Mouse (Mus musculus) intestine, postnatal 0 days (tissue): ENCODE measurements around the gene Pik3ip1. TPM values are rescaled to one million over a fixed set of nuclear protein-coding genes. Genes with fewer than 3 reads are reported as not detected.

ENCODE experiments used
- ATAC-seq: fragments of 200-750 bp; cut with Nextera tagmentation; 2 replicates; pipeline ENCODE4 v1.8.0; 2017; ENCODE audit warnings: mild to moderate bottlenecking, moderate TSS enrichment, moderate library complexity
- H3K27ac ChIP-seq: fragments of 300-500 bp; sonication (generic); 2 replicates; pipeline ENCODE4 v1.5.1; 2014; ENCODE audit warnings: mild to moderate bottlenecking, low read depth, low read length, moderate library complexity
- H3K27me3 ChIP-seq: fragments of 300-500 bp; sonication (generic); replicated peaks from 2 replicates; pipeline ENCODE4 v1.6.1; 2014; ENCODE audit warnings: low read length, mixed read lengths; ENCODE audit not compliant: control insufficient read depth, insufficient read depth
- H3K36me3 ChIP-seq: fragments of 300-500 bp; sonication (generic); 2 replicates; pipeline ENCODE4 v1.6.1; 2014; ENCODE audit warnings: mild to moderate bottlenecking, moderate library complexity; ENCODE audit not compliant: control insufficient read depth, insufficient read depth
- H3K4me1 ChIP-seq: fragments of 300-500 bp; sonication (generic); replicated peaks from 2 replicates; pipeline ENCODE4 v1.6.1; 2014; ENCODE audit warnings: antibody characterized with exemption, low read length, mixed read lengths; ENCODE audit not compliant: control insufficient read depth, insufficient read depth
- H3K4me2 ChIP-seq: fragments of 300-500 bp; sonication (generic); replicated peaks from 2 replicates; pipeline ENCODE4 v1.6.1; 2014; ENCODE audit warnings: low read depth, mild to moderate bottlenecking, moderate library complexity
- H3K4me3 ChIP-seq: fragments of 300-500 bp; sonication (generic); 2 replicates; pipeline ENCODE4 v1.5.1; 2014; ENCODE audit warnings: low read depth, low read length
- H3K9ac ChIP-seq: fragments of 300-500 bp; sonication (generic); 2 replicates; pipeline ENCODE4 v1.6.1; 2014; ENCODE audit warnings: mild to moderate bottlenecking, low read depth, low read length
- H3K9me3 ChIP-seq: fragments of 300-500 bp; sonication (generic); 2 replicates; pipeline ENCODE4 v1.6.1; 2016; ENCODE audit warnings: mixed run types; ENCODE audit not compliant: control insufficient read depth
- CTCF ChIP-seq: sonication (generic); IDR thresholded peaks from 2 replicates; pipeline ENCODE4 v1.5.1; 2016; ENCODE audit warnings: low read depth, mild to moderate bottlenecking, control low read depth, antibody characterized with exemption, moderate library complexity
- WGBS: fragments of 180-500 bp; shearing (Covaris S2); extraction: QIAGEN DNeasy Blood & Tissue Kit; methylation state at CpG from one replicate; pipeline ENCODE4 v1.1.7; 2014; 5-methylcytosine and 5-hydroxymethylcytosine counted together
- polyA plus RNA-seq: library from polyadenylated mRNA; unstranded; fragments of >200 nt; fragmentation: Nextera tagmentation; extraction: Ambion mirVana; gene quantifications from 2 replicates; pipeline ENCODE4 v1.2.1, GENCODE M21; 2015

Gene Pik3ip1
- polyA plus RNA-seq, 1 experiment from 2014 or later: 6.5 TPM

- Histone ChIP-seq H3K27me3 (no peaks in the 10 kb centered on the region), H3K4me1 (no peaks in the 10 kb centered on the region; the same call in 1 of the 2 replicates), H3K4me3 (no peak overlapping the region), H3K9ac (no peak overlapping the region), H3K36me3 (no peaks in the 10 kb centered on the region), H3K4me2 (no peak overlapping the region), H3K27ac (no peak overlapping the region), H3K9me3 (no peaks in the 10 kb centered on the region)
- TF ChIP-seq CTCF: no peak
- 72% methylated on average over 11 of the region's 11 CpGs for WGBS
- ATAC-seq: no peak
These were observed 1.1 kb upstream of the Pik3ip1 start for GRCm38 (mm10) chr11:3328806-3329775.

- 4% methylated on average over 9 of the region's 9 CpGs for WGBS
- Histone ChIP-seq H3K27ac (0 out of 2 replicates have a peak overlapping the region, but pooled peaks have one; percentile 30), H3K4me1 (no peaks in the 10 kb centered on the region; the same call in 1 of the 2 replicates), H3K27me3 (no peaks in the 10 kb centered on the region), H3K9ac (peak overlapping the region; percentile 26), H3K4me3 (peak overlapping the region; percentile 42), H3K36me3 (no peaks in the 10 kb centered on the region), H3K4me2 (peak overlapping the region; percentile 82), H3K9me3 (no peaks in the 10 kb centered on the region)
- no peak for ATAC-seq
- peak; percentile 63 for TF ChIP-seq CTCF
These were observed 365 bp downstream of the Pik3ip1 start for GRCm38 (mm10) chr11:3330566-3330965.

DNA sequence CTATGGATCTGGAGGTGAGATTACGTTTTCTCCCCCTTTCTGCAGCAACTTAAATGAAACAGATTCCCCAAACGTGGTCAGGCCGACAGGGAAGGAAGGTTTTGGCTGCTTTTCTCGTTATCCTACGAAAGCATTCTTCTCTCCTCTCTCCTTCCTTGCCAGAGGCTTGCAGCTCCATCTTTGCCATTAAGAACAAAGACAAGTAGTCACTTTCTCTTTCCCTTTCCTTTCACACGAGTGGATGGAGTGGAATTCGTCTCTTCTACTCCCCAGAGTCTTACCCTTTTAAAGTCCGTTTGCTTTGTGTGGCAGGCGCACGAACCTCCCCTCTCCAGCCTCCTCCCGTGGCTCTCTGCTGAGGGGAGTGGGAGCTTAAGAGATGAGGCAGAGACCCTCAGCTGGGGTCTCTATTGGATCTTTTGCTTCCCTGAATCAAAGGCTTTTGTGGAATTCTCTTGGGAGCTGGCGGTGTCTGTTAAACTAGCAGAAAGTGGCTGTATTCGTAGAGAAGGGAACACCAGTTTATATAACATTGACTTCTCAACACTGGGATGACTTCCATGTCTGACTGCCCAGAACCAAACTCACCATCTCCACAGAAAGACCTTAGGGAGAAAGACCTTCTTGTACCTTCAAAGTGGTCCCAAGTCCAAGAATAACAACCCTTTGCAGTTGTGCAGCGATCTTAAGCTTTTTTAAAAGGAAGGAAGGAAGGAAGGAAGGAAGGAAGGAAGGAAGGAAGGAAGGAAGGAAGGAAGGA is 970 bp downstream of the Pik3ip1 start:
- H3K27ac ChIP-seq: peak overlapping the region; percentile 30; the same call in 1 of the 2 replicates
- H3K9ac ChIP-seq: peak overlapping the region; percentile 26
- ATAC-seq: no peak
- peak overlapping the region; percentile 82 for H3K4me2 ChIP-seq
- H3K27me3 ChIP-seq: no peaks in the 10 kb centered on the region
- WGBS: 8% methylated on average over 14 of the region's 14 CpGs
- no peaks in the 10 kb centered on the region; the same call in 1 of the 2 replicates for H3K4me1 ChIP-seq
- no peak for TF ChIP-seq CTCF
- no peaks in the 10 kb centered on the region for H3K9me3 ChIP-seq
- H3K36me3 ChIP-seq: no peaks in the 10 kb centered on the region
- peak overlapping the region; percentile 42 for H3K4me3 ChIP-seq

DNA sequence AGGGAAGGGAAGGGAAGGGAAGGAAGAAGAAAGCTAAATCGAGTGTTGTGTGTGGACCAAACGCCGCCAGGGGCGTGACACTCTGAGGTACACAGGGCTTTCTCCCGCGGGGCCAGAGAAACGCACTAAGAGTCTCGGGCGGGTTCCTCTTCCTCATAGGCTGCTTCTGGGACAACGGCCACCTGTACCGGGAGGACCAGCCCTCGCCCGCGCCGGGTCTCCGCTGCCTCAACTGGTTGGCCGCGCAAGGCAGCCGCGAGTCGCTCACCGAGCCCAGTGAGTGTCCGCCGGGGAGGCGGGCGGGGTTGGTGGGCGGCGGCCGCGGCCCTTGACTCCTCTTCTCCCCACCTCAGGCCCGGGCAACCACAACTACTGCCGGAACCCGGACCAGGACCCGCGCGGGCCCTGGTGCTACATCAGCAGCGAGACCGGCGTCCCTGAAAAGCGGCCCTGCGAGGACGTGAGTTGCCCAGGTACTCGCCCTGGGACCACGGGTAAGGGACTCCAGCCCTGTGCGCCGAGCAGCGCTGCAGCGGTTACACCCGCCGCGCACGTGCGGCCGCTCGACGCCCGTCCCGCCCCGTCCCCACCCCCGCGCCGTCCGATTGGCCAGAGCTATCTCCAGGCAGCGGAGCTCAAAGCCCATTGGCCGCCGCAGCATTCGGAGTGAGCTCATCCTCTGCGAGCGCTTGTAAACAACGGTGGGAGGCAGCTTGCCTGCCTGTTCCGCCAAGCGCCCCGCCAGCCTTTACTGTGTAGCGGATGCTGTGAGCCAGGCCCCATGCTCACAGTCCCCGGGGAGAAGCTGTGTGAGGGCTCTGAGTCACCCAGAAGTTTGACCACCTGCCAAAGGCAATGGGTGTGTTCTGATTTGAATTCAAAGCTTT is 1.8 kb downstream of the Pik3ip1 start:
- peak overlapping the region; percentile 44; the same call in 1 of the 2 replicates for H3K9ac ChIP-seq
- H3K27ac ChIP-seq: peak overlapping the region; percentile 74
- TF ChIP-seq CTCF: peak; percentile 43
- H3K4me1 ChIP-seq: no peaks in the 10 kb centered on the region; the same call in 1 of the 2 replicates
- under 1% methylated on average over 70 of the region's 75 CpGs for WGBS
- peak overlapping the region; percentile 82 for H3K4me2 ChIP-seq
- no peaks in the 10 kb centered on the region for H3K27me3 ChIP-seq
- ATAC-seq: peak; percentile 94
- H3K36me3 ChIP-seq: no peaks in the 10 kb centered on the region
- H3K4me3 ChIP-seq: peak overlapping the region; percentile 42
- H3K9me3 ChIP-seq: no peaks in the 10 kb centered on the region

GRCm38 (mm10) chr11:3333111-3333695 is 3.0 kb downstream of the Pik3ip1 start:
- TF ChIP-seq CTCF: no peak
- Histone ChIP-seq H3K9ac (no peak overlapping the region), H3K27ac (no peak overlapping the region), H3K9me3 (no peaks in the 10 kb centered on the region), H3K4me2 (no peak overlapping the region), H3K4me3 (no peak overlapping the region), H3K4me1 (no peaks in the 10 kb centered on the region; the same call in 1 of the 2 replicates), H3K36me3 (no peaks in the 10 kb centered on the region), H3K27me3 (no peaks in the 10 kb centered on the region)
- no peak for ATAC-seq
- 88% methylated on average over 11 of the region's 11 CpGs for WGBS
